Mouse (Mus musculus): ENCODE measurements at regions not wholly inside any gene's neighbourhood (a gene's known extent, or its start where the extent isn't known, plus 50 kb on each side); places are given as distances from the start of the nearest gene placed in this dataset.

- Histone ChIP-seq H3K27me3 (ENCODE audit: insufficient read depth, low read length) (no peaks in the 10 kb centered on the region), H3K9ac (ENCODE audit: low read depth, low read length) (no peak overlapping the region), H3K9me3 (replicated peaks; ENCODE audit: low read length) (no peaks in the 10 kb centered on the region), H3K4me3 (replicated peaks; ENCODE audit: low read depth, low read length) (no peak overlapping the region), H3K27ac (no peak overlapping the region), H3K4me2 (ENCODE audit: low read length) (no peak overlapping the region), H3K4me1 (replicated peaks; ENCODE audit: insufficient read depth, low read length) (no peaks in the 10 kb centered on the region), H3K36me3 (ENCODE audit: insufficient read depth, low read length) (no peaks in the 10 kb centered on the region)
- TF ChIP-seq CTCF (IDR thresholded peaks at IDR 0.05; ENCODE audit: low read depth) = no peak
- 78% methylated on average over 3 of the region's 3 CpGs for WGBS
- DNase-seq (ENCODE audit: low spot score) = no peak
- no peak for ATAC-seq (replicated peaks; ENCODE audit: low FRiP score, low read depth)
Observed at GRCm38 (mm10) chr7:39804276-39804675, 286.7 kb downstream of the Zfp619 start.

GRCm38 (mm10) chr7:39818036-39818435 lies 300.5 kb downstream of the Zfp619 start:
- H3K4me2 ChIP-seq (ENCODE audit: low read length) = no peak overlapping the region
- H3K36me3 ChIP-seq (ENCODE audit: insufficient read depth, low read length) = no peaks in the 10 kb centered on the region
- ATAC-seq (replicated peaks; ENCODE audit: low FRiP score, low read depth) (no peak), DNase-seq (ENCODE audit: low spot score) (no peak)
- 35% methylated on average over 3 of the region's 3 CpGs for WGBS
- no peaks in the 10 kb centered on the region for H3K9me3 ChIP-seq (replicated peaks; ENCODE audit: low read length)
- TF ChIP-seq CTCF (IDR thresholded peaks at IDR 0.05; ENCODE audit: low read depth) = no peak
- H3K27ac ChIP-seq = no peak overlapping the region
- no peak overlapping the region for H3K4me3 ChIP-seq (replicated peaks; ENCODE audit: low read depth, low read length)
- no peaks in the 10 kb centered on the region for H3K4me1 ChIP-seq (replicated peaks; ENCODE audit: insufficient read depth, low read length)
- H3K27me3 ChIP-seq (ENCODE audit: insufficient read depth, low read length) = no peaks in the 10 kb centered on the region
- no peak overlapping the region for H3K9ac ChIP-seq (ENCODE audit: low read depth, low read length)

GRCm38 (mm10) chr7:39822550-39823178 lies 305.1 kb downstream of the Zfp619 start:
- 75% methylated on average over 4 of the region's 4 CpGs for WGBS
- H3K27me3 ChIP-seq (ENCODE audit: insufficient read depth, low read length) = no peaks in the 10 kb centered on the region
- ATAC-seq (replicated peaks; ENCODE audit: low FRiP score, low read depth) (no peak), DNase-seq (ENCODE audit: low spot score) (no peak)
- H3K9me3 ChIP-seq (replicated peaks; ENCODE audit: low read length) = no peaks in the 10 kb centered on the region
- no peak overlapping the region for H3K4me2 ChIP-seq (ENCODE audit: low read length)
- H3K36me3 ChIP-seq (ENCODE audit: insufficient read depth, low read length) = no peaks in the 10 kb centered on the region
- no peak for TF ChIP-seq CTCF (IDR thresholded peaks at IDR 0.05; ENCODE audit: low read depth)
- no peak overlapping the region for H3K9ac ChIP-seq (ENCODE audit: low read depth, low read length)
- H3K4me3 ChIP-seq (replicated peaks; ENCODE audit: low read depth, low read length) = no peak overlapping the region
- no peaks in the 10 kb centered on the region for H3K4me1 ChIP-seq (replicated peaks; ENCODE audit: insufficient read depth, low read length)
- H3K27ac ChIP-seq = no peak overlapping the region

GRCm38 (mm10) chr7:39828378-39828777 lies 310.8 kb downstream of the Zfp619 start:
- ATAC-seq (replicated peaks; ENCODE audit: low FRiP score, low read depth) = no peak
- TF ChIP-seq CTCF (IDR thresholded peaks at IDR 0.05; ENCODE audit: low read depth) = no peak
- Histone ChIP-seq H3K4me2 (ENCODE audit: low read length) (no peak overlapping the region), H3K9me3 (replicated peaks; ENCODE audit: low read length) (no peaks in the 10 kb centered on the region), H3K4me1 (replicated peaks; ENCODE audit: insufficient read depth, low read length) (no peaks in the 10 kb centered on the region), H3K36me3 (ENCODE audit: insufficient read depth, low read length) (no peaks in the 10 kb centered on the region), H3K9ac (ENCODE audit: low read depth, low read length) (no peak overlapping the region), H3K4me3 (replicated peaks; ENCODE audit: low read depth, low read length) (no peak overlapping the region), H3K27me3 (ENCODE audit: insufficient read depth, low read length) (no peaks in the 10 kb centered on the region), H3K27ac (no peak overlapping the region)
- DNase-seq (ENCODE audit: low spot score) = no peak
- 34% methylated on average over 6 of the region's 6 CpGs for WGBS

GRCm38 (mm10) chr7:39830831-39831230 lies 313.3 kb downstream of the Zfp619 start:
- whole genome bisulfite sequencing = 75% methylated on average over 2 of the region's 2 CpGs

GRCm38 (mm10) chr7:39841988-39842387 lies 324.4 kb downstream of the Zfp619 start:
- Histone ChIP-seq H3K4me2 (ENCODE audit: low read length) (no peak overlapping the region), H3K4me3 (replicated peaks; ENCODE audit: low read depth, low read length) (no peak overlapping the region), H3K9ac (ENCODE audit: low read depth, low read length) (no peak overlapping the region), H3K27ac (no peak overlapping the region), H3K27me3 (ENCODE audit: insufficient read depth, low read length) (no peaks in the 10 kb centered on the region), H3K4me1 (replicated peaks; ENCODE audit: insufficient read depth, low read length) (no peaks in the 10 kb centered on the region), H3K36me3 (ENCODE audit: insufficient read depth, low read length) (no peaks in the 10 kb centered on the region), H3K9me3 (replicated peaks; ENCODE audit: low read length) (no peaks in the 10 kb centered on the region)
- WGBS = 71% methylated on average over 3 of the region's 3 CpGs
- ATAC-seq (replicated peaks; ENCODE audit: low FRiP score, low read depth) (no peak), DNase-seq (ENCODE audit: low spot score) (no peak)
- no peak for TF ChIP-seq CTCF (IDR thresholded peaks at IDR 0.05; ENCODE audit: low read depth)

More at GRCm38 (mm10) chr7:39830831-39831230, 313.3 kb downstream of the Zfp619 start:
- no peaks in the 10 kb centered on the region for H3K27me3 ChIP-seq (ENCODE audit: insufficient read depth, low read length)
- H3K36me3 ChIP-seq (ENCODE audit: insufficient read depth, low read length) = no peaks in the 10 kb centered on the region
- no peak overlapping the region for H3K4me2 ChIP-seq (ENCODE audit: low read length)
- H3K4me1 ChIP-seq (replicated peaks; ENCODE audit: insufficient read depth, low read length) = no peaks in the 10 kb centered on the region
- no peak overlapping the region for H3K4me3 ChIP-seq (replicated peaks; ENCODE audit: low read depth, low read length)
- no peak for TF ChIP-seq CTCF (IDR thresholded peaks at IDR 0.05; ENCODE audit: low read depth)
- H3K9ac ChIP-seq (ENCODE audit: low read depth, low read length) = no peak overlapping the region
- ATAC-seq (replicated peaks; ENCODE audit: low FRiP score, low read depth) (no peak), DNase-seq (ENCODE audit: low spot score) (no peak)
- no peaks in the 10 kb centered on the region for H3K9me3 ChIP-seq (replicated peaks; ENCODE audit: low read length)
- H3K27ac ChIP-seq = no peak overlapping the region

All from kidney, postnatal 0 days (tissue).